Mouse (Mus musculus) small intestine, adult 2 months (tissue): Measurements from ENCODE around the gene Ankfn1. TPM values are rescaled to one million over a fixed set of nuclear protein-coding genes. Genes with fewer than 3 reads are reported as not detected.

Source experiments
- H3K27ac ChIP-seq: fragments of 200-500 bp; 2 replicates; pipeline ENCODE4 v1.5.1; 2012; ENCODE audit warnings: low read depth, low read length, control low read depth, inconsistent platforms; ENCODE audit not compliant: insufficient read depth
- H3K27me3 ChIP-seq: fragments of 200-500 bp; 2 replicates; pipeline ENCODE4 v1.6.1; 2012; ENCODE audit warnings: mild to moderate bottlenecking, moderate library complexity, low read length, inconsistent platforms; ENCODE audit not compliant: control insufficient read depth, insufficient read depth
- H3K36me3 ChIP-seq: fragments of 200-500 bp; 2 replicates; pipeline ENCODE4 v1.6.1; 2012; ENCODE audit warnings: mild to moderate bottlenecking, low read length, control low read depth, inconsistent platforms; ENCODE audit not compliant: control insufficient read depth, insufficient read depth
- H3K4me1 ChIP-seq: fragments of 200-500 bp; 2 replicates; pipeline ENCODE4 v1.6.1; 2012; ENCODE audit warnings: low read length, inconsistent platforms, mixed read lengths; ENCODE audit not compliant: control insufficient read depth, insufficient read depth, insufficient read length
- H3K4me3 ChIP-seq: fragments of 200-500 bp; 2 replicates; pipeline ENCODE4 v1.5.1; 2012; ENCODE audit warnings: low read depth, mild to moderate bottlenecking, control low read depth, inconsistent platforms, low read length, moderate library complexity
- CTCF ChIP-seq: fragments of 200-500 bp; IDR thresholded peaks from 2 replicates; pipeline ENCODE4 v1.5.1; 2012; ENCODE audit warnings: low read depth, mild to moderate bottlenecking, control low read depth, inconsistent platforms, low read length, moderate library complexity, mixed read lengths; ENCODE audit not compliant: insufficient replicate concordance, insufficient read length; ENCODE audit errors: extremely low read depth
- POLR2A ChIP-seq: fragments of 200-500 bp; IDR thresholded peaks from 2 replicates; pipeline ENCODE4 v1.6.1; 2012; ENCODE audit warnings: low read depth, mild to moderate bottlenecking, control low read depth, inconsistent platforms, low read length, moderate library complexity
- WGBS: fragments of 180-500 bp; shearing (Covaris S2); methylation state at CpG from one replicate; pipeline ENCODE4 v1.1.7; 2018; 5-methylcytosine and 5-hydroxymethylcytosine counted together
- polyA plus RNA-seq: library from polyadenylated mRNA; depleted of rRNA; stranded (reverse); fragments of >200 nt; gene quantifications from 2 replicates; pipeline ENCODE4 v1.2.3, GENCODE M21; 2012

Ankfn1 gene
- polyA plus RNA-seq, 1 experiment = 0.05 TPM

DNA sequence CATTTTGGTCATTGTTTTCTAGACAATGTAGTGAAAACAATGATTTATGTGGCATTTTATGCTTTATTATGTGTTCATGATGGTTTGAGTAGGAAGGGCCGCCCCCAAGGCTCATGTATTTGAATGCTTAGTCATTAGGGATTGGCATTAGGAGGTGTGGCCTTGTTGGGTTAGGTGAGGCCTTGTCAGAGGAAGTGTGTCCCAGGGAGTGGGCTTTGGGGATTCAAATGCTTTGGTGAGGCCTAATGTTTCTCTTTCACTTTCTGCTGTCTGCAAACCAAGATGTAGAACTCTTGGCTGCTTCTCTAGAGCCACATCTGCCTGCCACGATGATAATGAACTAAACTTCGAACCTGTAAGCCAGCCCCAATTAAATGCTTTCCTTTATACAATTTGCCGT lies 304.6 kb downstream of the Ankfn1 start:
- Histone ChIP-seq H3K36me3 (no peaks in the 10 kb centered on the region), H3K27me3 (no peaks in the 10 kb centered on the region), H3K4me3 (no peak overlapping the region), H3K27ac (no peak overlapping the region), H3K4me1 (no peaks in the 10 kb centered on the region)
- 73% methylated on average over 4 of the region's 4 CpGs for WGBS
- TF ChIP-seq CTCF (no peak), POLR2A (no peak)

DNA sequence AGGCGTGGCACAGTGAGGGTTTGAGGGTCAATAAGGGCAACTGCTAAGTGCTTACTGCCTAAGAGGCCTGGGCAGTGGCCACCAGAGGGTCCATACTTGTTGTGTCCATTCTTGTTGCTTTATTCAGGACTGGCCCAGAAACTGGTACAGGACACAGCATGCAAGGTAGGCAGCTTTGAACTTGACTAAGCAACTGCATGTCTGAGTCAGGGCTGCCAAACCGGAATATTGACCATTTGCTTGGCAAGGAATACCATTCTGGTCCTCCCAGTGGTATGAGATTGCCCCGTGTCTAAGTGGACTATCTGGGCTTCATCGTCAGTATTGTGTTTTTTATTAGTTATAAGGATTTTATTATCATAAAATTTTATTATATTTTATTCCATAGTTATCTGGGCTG lies 312.1 kb downstream of the Ankfn1 start:
- H3K4me3 ChIP-seq = no peak overlapping the region
- 75% methylated on average over 4 of the region's 4 CpGs for WGBS
- TF ChIP-seq POLR2A (no peak), CTCF (no peak)
- no peak overlapping the region for H3K27ac ChIP-seq
- no peaks in the 10 kb centered on the region for H3K4me1 ChIP-seq
- H3K36me3 ChIP-seq = no peaks in the 10 kb centered on the region
- no peaks in the 10 kb centered on the region for H3K27me3 ChIP-seq

DNA sequence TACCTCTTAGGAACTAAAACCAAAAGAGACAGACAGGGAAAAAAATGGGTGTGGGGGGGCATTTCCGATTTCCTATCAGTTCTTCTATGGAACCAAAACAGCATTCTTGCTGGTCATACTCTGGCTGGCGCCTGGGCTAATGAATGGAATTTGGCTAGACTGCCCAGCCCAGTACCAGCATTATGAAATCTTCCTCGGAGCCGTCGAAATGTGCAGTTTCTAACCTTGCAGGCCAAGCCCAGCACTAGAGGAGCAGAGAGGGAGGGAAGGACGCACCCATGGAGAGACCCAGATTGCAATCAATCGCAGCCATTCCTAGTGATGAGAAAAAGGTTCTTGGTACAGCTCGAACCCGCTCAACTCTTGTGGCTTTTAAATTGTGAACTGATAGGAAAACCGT lies 315.2 kb downstream of the Ankfn1 start:
- no peaks in the 10 kb centered on the region for H3K4me1 ChIP-seq
- TF ChIP-seq POLR2A (no peak), CTCF (no peak)
- H3K4me3 ChIP-seq = no peak overlapping the region
- H3K27ac ChIP-seq = no peak overlapping the region
- no peaks in the 10 kb centered on the region for H3K36me3 ChIP-seq
- no peaks in the 10 kb centered on the region for H3K27me3 ChIP-seq
- WGBS = 79% methylated on average over 10 of the region's 10 CpGs

DNA sequence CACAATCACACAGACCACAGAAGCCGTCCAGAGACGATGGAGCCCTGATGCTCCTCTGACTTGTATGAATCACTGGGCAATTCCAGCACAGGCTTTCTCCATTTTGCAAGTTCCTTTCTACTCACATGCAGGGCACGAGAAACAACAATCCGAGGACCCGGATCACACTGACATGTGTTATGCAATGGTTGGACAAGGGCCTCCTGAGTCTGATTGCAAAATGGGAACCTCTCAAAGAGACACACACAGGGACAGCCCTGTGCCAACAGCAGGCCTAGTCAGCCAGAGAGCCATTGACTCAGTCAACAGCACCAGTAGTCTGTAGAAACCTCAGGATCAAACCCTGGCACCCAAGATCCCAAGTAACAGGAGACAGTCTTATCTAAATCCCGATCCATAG lies 318.0 kb downstream of the Ankfn1 start:
- Histone ChIP-seq H3K27me3 (no peaks in the 10 kb centered on the region), H3K27ac (no peak overlapping the region), H3K36me3 (no peaks in the 10 kb centered on the region), H3K4me3 (no peak overlapping the region), H3K4me1 (no peaks in the 10 kb centered on the region)
- no peak for TF ChIP-seq POLR2A
- TF ChIP-seq CTCF = no peak
- WGBS = 86% methylated on average over 6 of the region's 6 CpGs

DNA sequence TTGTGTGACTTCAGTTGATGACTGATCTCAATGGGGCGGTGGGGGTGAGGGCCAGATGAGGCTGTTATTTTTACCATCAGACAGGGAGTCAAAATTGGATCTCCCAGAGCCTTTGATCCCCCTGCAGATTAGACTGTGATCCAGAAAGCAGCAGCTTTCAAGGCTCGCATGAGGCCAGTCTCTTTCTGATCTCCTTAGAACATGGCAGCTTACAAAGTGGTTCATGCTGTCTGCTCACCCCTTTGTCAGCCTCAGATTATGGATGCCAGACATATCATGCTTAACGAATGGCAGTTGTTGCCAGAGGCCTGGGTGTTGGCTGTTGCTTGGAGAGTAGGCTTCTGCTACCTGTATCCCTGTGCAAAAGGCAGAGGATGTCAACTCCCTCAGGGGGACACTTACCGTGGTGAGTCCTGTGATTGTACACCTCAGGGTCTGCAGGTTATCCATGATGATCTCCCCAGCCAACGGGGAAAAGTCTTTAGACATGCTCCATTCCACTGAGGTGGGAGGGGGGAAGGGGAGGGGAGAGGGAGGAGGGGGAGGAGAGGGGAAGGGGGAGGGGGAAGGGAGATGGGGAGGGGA lies 321.7 kb downstream of the Ankfn1 start:
- Histone ChIP-seq H3K27me3 (no peaks in the 10 kb centered on the region), H3K27ac (no peak overlapping the region), H3K4me3 (no peak overlapping the region), H3K36me3 (no peaks in the 10 kb centered on the region), H3K4me1 (no peaks in the 10 kb centered on the region)
- WGBS = 73% methylated on average over 5 of the region's 5 CpGs
- TF ChIP-seq POLR2A (no peak), CTCF (no peak)

DNA sequence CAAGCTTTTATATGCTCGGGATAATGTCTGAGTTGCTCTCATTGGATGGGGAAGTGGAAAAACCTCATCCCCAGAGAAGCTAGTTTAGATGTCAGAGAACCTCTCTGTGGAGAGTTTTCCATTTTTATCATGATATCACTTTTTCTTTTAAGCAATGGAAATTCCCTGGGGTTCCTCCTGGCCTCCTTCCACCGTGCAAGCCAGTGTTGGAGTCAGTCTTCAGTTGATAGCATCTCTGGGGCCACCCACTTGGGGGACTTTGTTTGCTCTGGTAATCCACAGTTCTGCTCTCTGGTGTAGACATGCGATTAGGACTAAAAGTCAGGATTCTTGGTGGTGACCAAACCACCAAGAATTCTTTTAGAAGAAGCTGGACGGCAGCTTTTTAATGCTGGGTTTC lies 322.8 kb downstream of the Ankfn1 start:
- WGBS = 41% methylated on average over 4 of the region's 4 CpGs
- Histone ChIP-seq H3K27me3 (no peaks in the 10 kb centered on the region), H3K27ac (no peak overlapping the region), H3K4me1 (no peaks in the 10 kb centered on the region), H3K36me3 (no peaks in the 10 kb centered on the region), H3K4me3 (no peak overlapping the region)
- no peak for TF ChIP-seq CTCF
- no peak for TF ChIP-seq POLR2A

DNA sequence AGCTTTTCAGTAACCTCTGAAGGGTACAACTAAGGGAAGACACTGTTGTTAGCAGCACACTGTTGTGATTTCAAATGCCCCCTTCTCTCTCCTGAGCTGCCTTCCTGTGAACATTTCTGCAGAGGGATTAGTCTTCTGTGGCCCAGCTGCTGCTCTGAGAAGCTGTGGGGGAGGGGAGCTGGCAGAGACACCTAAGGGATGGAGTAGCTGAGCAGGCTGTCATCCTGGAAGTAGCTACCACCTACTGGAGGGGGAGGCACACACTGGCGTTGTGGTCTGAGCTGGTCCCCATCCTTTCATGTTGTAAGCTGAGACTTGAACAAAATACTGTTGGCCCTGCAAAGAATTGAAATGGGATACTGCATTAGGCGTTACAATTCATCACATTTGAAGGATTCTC lies 324.6 kb downstream of the Ankfn1 start:
- Histone ChIP-seq H3K4me3 (no peak overlapping the region), H3K27ac (no peak overlapping the region), H3K36me3 (no peaks in the 10 kb centered on the region), H3K27me3 (no peaks in the 10 kb centered on the region), H3K4me1 (no peaks in the 10 kb centered on the region)
- no peak for TF ChIP-seq POLR2A
- TF ChIP-seq CTCF = no peak
- WGBS = 26% methylated on average over 2 of the region's 2 CpGs
